Mouse (Mus musculus): Measurements from ENCODE around the gene Mrpl39. TPM values are rescaled to one million over a fixed set of nuclear protein-coding genes. Genes with fewer than 3 reads are reported as not detected.
A peak's percentile ranks its signal among the peaks of the same experiment; 100 is the strongest.

The Mrpl39 gene
- total RNA-seq, 1 experiment from 2014 or later: 43.5 TPM

- DNase-seq: no peak
These were observed 9.4 kb upstream of the Mrpl39 start for GRCm38 (mm10) chr16:84744703-84745490.

- no peak for DNase-seq
These were observed 1.8 kb upstream of the Mrpl39 start for GRCm38 (mm10) chr16:84737358-84737757.

GRCm38 (mm10) chr16:84734806-84735165 is 756 bp downstream of the Mrpl39 start:
- DNase-seq: no peak

GRCm38 (mm10) chr16:84720670-84721069 is 14.9 kb downstream of the Mrpl39 start:
- no peak for DNase-seq

GRCm38 (mm10) chr16:84718250-84718649 is 17.3 kb downstream of the Mrpl39 start:
- no peak for DNase-seq

GRCm38 (mm10) chr16:84717618-84718248 is 17.8 kb downstream of the Mrpl39 start:
- no peak for DNase-seq

GRCm38 (mm10) chr16:84716724-84717617 is 18.6 kb downstream of the Mrpl39 start:
- no peak for DNase-seq

- DNase-seq: no peak
These were observed 19.3 kb downstream of the Mrpl39 start for GRCm38 (mm10) chr16:84716197-84716596.

- DNase-seq: no peak
These were observed 20.6 kb downstream of the Mrpl39 start for GRCm38 (mm10) chr16:84714978-84715377.

GRCm38 (mm10) chr16:84713926-84714325 is 21.6 kb downstream of the Mrpl39 start:
- DNase-seq: no peak

- no peak for DNase-seq
These were observed 22.4 kb downstream of the Mrpl39 start for GRCm38 (mm10) chr16:84713156-84713555.

- DNase-seq: no peak
These were observed 26.9 kb downstream of the Mrpl39 start for GRCm38 (mm10) chr16:84708649-84709048.

GRCm38 (mm10) chr16:84707802-84708201 is 27.7 kb downstream of the Mrpl39 start:
- DNase-seq: no peak

GRCm38 (mm10) chr16:84706571-84706970 is 29.0 kb downstream of the Mrpl39 start:
- DNase-seq: no peak

GRCm38 (mm10) chr16:84705507-84705906 is 30.0 kb downstream of the Mrpl39 start:
- DNase-seq: no peak

GRCm38 (mm10) chr16:84704661-84705240 is 30.8 kb downstream of the Mrpl39 start:
- DNase-seq: no peak

GRCm38 (mm10) chr16:84703769-84704660 is 31.5 kb downstream of the Mrpl39 start:
- DNase-seq: no peak

- DNase-seq: peak; percentile 59
These were observed 32.3 kb downstream of the Mrpl39 start for GRCm38 (mm10) chr16:84703129-84703768.

- DNase-seq: peak; percentile 46
These were observed 33.1 kb downstream of the Mrpl39 start for GRCm38 (mm10) chr16:84702230-84703128.

GRCm38 (mm10) chr16:84701041-84701440 is 34.5 kb downstream of the Mrpl39 start:
- no peak for DNase-seq

All from adrenal gland, postnatal 25 days (tissue).